8 mouse cellular contexts compared by ENCODE assay signal in the genomic region with DNA sequence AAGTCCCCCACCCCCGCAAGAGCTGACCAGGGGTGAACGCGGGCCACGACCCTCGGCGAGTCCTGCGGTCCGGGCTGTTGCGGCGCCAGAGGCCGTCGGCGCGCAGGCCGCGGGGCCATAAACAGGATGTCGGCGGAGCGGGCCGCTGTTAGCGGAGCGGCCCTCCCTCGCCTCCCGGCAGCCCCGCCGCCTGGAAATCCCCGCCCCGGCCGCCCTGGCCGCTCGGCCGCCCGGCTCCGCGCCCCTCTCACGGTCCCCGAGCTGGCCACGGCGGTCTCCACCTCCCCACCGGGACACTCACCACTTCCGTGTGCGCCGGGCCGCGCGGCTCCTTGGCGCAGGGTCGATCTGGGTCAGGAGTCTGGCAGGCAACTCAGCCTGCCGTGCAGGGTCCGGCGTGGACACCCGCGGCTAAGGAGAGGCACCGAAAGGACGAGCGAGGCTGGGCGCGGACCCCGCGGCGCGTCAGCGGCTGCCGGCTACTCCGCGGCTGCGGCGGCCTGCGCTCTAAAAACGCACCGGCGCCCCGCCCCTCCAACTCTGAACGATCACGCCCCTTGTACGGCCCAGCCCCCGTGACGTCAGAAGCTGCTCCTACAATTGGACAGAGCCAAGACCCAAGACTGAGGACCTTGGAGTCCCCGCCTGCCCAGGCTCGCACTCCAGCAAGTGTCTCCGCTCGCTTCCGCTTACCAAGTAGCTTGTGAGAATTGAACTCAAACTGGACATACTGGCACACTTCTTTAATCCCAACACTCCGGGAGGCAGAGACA. TPM values are rescaled to one million over a fixed set of nuclear protein-coding genes. Genes with fewer than 3 reads are reported as not detected.
DNase-seq lines count a peak whose midpoint lies in the region; ATAC-seq lines count a peak whose summit lies in the region.

Gene Jak1 (minus strand): TSS at position 542 of the 773 bp plus-strand sequence.

- 0 out of 2 replicates have a peak, but pooled peaks cover 2% of the 10 kb centered on the region for H3K27me3 ChIP-seq in hindbrain, embryonic 12.5 days

- peak within 1 kb of the TSS; percentile 64; the same call in 1 of the 2 replicates for H3K27ac ChIP-seq in hindbrain, embryonic 12.5 days

- WGBS in hindbrain, embryonic 12.5 days, result 1% methylated on average over 69 of the region's 84 CpGs

- peak; percentile 99 for DNase-seq in NIH3T3 (ENCODE audit: low read depth)
- DNase-seq in cerebellum, postnatal 10 days, result peak; percentile 99
- DNase-seq in frontal cortex, postnatal 10 days (ENCODE audit: low spot score in 2 of 2), result peak; percentile 92 to 95
- DNase-seq in layer of hippocampus, postnatal 14 days (ENCODE audit: low spot score in 2 of 2), result peak; percentile 94 to 97
- peak; percentile 99 for DNase-seq in lung, postnatal 14 days
- peak; percentile 90 for DNase-seq in retina, adult 2 months (ENCODE audit: low read depth, low spot score)
- DNase-seq in thymus, postnatal 36 days, result peak; percentile 97 to 98

- peak within 1 kb of the TSS; percentile 70 for H3K4me2 ChIP-seq in hindbrain, embryonic 12.5 days (replicated peaks)

- H3K9me3 ChIP-seq in hindbrain, embryonic 12.5 days (replicated peaks), result no peaks in the 10 kb centered on the region

- H3K4me3 ChIP-seq in hindbrain, embryonic 12.5 days, result peak within 1 kb of the TSS; percentile 82

- peak within 1 kb of the TSS; percentile 81 for H3K9ac ChIP-seq in hindbrain, embryonic 12.5 days

- peaks cover 4% of the 10 kb centered on the region; the same call in 1 of the 2 replicates for H3K4me1 ChIP-seq in hindbrain, embryonic 12.5 days

- H3K36me3 ChIP-seq in hindbrain, embryonic 12.5 days, result no peaks in the 10 kb centered on the region

- ATAC-seq in hindbrain, embryonic 12.5 days (ENCODE audit: low FRiP score), result peak; percentile 99

RNA-seq across cellular contexts. Expression of gene Jak1, which starts in this region (rescaled TPM):
- 61.7 and 66.1 TPM in 2 replicates for polyA plus RNA-seq in hindbrain, embryonic 12.5 days (2016; fragmentation: Nextera tagmentation; extraction: Ambion mirVana)
- total RNA-seq in layer of hippocampus, postnatal 14 days (2021), result 100 to 1,000 TPM; 105 to 108 TPM

Comparison
In these comparisons a context has a peak if more than half of its experiments do, and no peak if none do; other contexts are left out.
1. Peak in every context shown above with its lines: DNase-seq, ATAC-seq, H3K4me3 ChIP-seq and H3K27ac ChIP-seq.